Mouse (Mus musculus) spleen, adult 2 months (tissue): Measurements from ENCODE around the gene BC034090.

Experiments used
- CTCF ChIP-seq: fragments of 200-500 bp; IDR thresholded peaks from 2 replicates; pipeline ENCODE4 v1.5.1; 2011; ENCODE audit warnings: mild to moderate bottlenecking, inconsistent platforms; ENCODE audit not compliant: insufficient read depth, insufficient read length, insufficient replicate concordance; ENCODE audit errors: extremely low read depth
- POLR2A ChIP-seq: fragments of 200-500 bp; IDR thresholded peaks from 2 replicates; pipeline ENCODE4 v1.6.1; 2011; ENCODE audit warnings: low read depth, low read length, inconsistent platforms

DNA sequence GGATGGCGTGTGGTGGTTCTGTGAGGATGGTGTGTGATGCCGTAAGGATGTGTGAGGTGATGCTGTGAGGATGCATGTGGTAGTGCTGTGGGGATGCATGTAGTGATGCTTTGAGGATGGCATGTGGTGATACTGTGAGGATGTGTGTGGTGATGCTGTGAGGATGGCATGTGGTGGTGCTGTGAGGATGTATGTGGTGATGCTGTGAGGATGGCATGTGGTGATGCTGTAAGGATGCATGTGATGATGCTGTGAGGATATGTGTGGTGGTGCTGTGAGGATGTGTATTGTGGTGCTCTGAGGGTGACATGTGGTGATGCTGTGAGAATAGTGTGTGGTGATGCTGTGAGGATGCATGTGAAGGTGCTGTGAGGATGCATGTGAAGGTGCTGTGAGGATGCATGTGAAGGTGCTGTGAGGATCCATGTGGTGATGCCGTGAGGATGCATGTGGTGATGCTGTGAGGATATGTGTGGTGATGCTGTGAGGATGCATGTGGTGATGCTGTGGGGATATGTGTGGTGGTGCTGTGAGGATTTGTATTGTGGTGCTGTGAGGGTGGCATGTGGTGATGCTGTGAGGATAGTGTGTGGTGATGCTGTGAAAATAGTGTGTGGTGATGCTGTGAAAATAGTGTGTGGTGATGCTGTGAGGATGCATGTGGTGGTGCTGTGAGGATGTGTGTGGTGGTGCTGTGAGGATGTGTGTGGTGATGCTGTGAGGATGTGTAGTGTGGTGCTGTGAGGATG is 71.2 kb downstream of the BC034090 start:
- no peak for TF ChIP-seq CTCF
- no peak for TF ChIP-seq POLR2A
